Mouse (Mus musculus) olfactory bulb, adult 2 months (tissue): ENCODE measurements around the gene Ubr2.

Experiments
- CTCF ChIP-seq: fragments of 200-500 bp; IDR thresholded peaks from 2 replicates; pipeline ENCODE4 v1.5.1; 2012; ENCODE audit warnings: low read depth, mild to moderate bottlenecking, low read length, moderate library complexity; ENCODE audit not compliant: insufficient read depth
- POLR2A ChIP-seq: fragments of 200-500 bp; IDR thresholded peaks from 2 replicates; pipeline ENCODE4 v1.6.1; 2012; ENCODE audit warnings: mild to moderate bottlenecking, low read depth, low read length, moderate library complexity; ENCODE audit not compliant: insufficient read depth

DNA sequence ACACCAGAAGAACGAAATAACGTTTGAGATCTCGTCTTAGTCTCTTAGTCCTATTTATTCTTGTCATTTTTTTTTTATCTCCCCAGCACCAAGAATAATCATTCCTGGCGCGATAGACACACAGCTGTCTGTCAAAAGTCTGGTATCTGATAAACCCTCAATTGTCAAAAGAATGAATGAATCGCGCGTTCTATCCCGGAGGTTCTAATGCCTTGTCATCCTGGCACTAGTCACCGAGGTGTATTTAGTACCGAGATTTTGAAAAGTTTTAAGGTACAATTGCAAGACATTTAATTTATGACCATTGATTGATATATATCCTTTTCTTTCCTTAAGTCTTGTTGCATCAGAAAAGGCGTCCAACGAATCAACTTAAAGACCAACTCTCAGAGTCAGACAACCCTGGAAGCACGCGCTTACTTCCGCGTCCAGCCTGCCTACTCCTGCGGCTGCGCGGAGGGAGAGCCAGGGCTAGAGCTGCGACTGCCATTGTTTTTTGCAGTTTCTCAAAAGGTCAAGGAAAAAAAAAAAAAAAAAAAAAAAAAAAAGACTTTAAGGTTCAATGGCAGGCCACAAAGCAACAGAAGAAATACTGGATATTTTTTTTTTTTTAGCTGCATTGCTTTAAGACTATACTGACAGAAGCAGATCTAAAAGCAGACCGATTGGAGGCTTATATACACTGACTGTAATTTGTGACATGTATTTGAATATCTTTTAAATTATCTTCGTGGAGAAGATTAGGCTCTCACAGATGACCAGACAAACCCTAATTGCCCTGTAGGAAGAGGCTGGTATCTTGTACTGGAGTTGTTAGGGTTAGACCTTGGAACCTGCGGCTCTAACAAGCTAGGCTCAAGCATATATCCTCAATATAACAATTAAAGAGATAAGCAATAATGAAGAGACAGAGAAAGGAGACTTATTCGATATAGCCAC, 635 bp upstream of the Ubr2 start:
- TF ChIP-seq CTCF (no peak), POLR2A (no peak)
